Comparison of ENCODE assay signal across 14 mouse cellular contexts in the genomic region with DNA sequence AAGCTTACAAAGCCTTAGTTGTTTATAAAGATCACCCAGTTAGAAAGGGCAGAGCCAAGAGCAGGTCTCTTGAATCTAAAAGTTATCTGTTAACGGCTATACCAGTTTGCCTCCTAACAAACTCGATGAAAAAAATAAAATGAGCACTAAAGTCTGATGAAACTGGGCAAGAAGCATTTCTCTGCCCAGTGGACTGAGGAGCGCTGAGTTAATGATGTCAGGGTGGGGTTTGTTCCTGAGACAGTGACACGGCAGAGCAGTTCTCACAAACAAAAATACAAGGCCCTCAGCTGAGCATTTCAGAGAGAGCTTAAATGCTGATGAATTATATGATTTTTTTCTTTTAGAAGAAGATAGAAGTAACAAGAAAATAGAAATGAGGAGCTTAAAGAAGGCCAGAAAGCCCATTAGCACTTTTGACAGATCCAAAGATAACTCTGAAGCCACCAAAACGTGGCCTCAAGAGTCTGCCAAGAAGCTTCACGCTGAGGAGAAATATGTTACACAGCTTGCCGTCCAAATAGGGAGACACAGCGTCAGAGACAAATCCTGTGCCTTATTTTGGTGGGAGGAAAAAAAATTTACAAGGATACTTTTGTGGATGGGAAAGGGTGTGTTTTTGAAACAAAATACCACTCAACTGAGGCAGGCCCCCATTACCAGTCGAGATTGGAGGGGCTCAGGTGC.
DNase-seq lines count a peak whose midpoint lies in the region; ATAC-seq and TF ChIP-seq lines count a peak whose summit lies in the region.
"Had no signal": no experiment of that assay in that cellular context is flagged by ENCODE, and none has a peak within 500 bp of the region (broad histone marks: within the 10 kb centered on the region; RNA-seq: fewer than 3 reads in every experiment).

No protein-coding gene starts in this region.

- H3K4me3 ChIP-seq in layer of hippocampus, adult 2 months, result no peak overlapping the region
- H3K4me3 ChIP-seq: embryonic facial prominence, embryonic 12.5 days; midbrain, embryonic 12.5 days had no signal

- peak overlapping the region; percentile 43 for H3K27ac ChIP-seq in layer of hippocampus, adult 2 months
- H3K27ac ChIP-seq: embryonic facial prominence, embryonic 12.5 days; midbrain, embryonic 12.5 days had no signal

- TF ChIP-seq CTCF in layer of hippocampus, adult 2 months (conservative IDR thresholded peaks at IDR 0.05), result no peak

- intact Hi-C loops in left cerebral cortex, postnatal 36 days (cut with DNase I), result no loop called here

- ATAC-seq in cerebellum, adult (ENCODE audit: insufficient number of reproducible peaks, low FRiP score, low TSS enrichment), result peak; percentile 61; the same call in 1 of the 2 replicates
- ATAC-seq in inflammation-experienced regulatory T-cells, adult 6 months, result no peak
- ATAC-seq: intestine, embryonic 16.5 days; lung, postnatal 0 days had no signal

- no peak for DNase-seq in cerebellum, postnatal 4 days (ENCODE audit: low spot score in 2 of 2)
- DNase-seq in layer of hippocampus, adult 2 months (ENCODE audit: low spot score in 2 of 2), result peak in 1 of 2 experiments; percentile 32
- no peak for DNase-seq in layer of hippocampus, adult 8-10 months (ENCODE audit: low spot score in 2 of 2)
- DNase-seq in cerebellum, adult 9-11 months, result peak; percentile 82
- peak; percentile 33 to 46 for DNase-seq in left cerebral cortex, postnatal 36 days (ENCODE audit: low spot score in 2 of 2)
- DNase-seq in thymus, postnatal 4 days, result no peak
- DNase-seq: liver; retina, postnatal 1 day had no signal

Comparison
In these comparisons a context has a peak if more than half of its experiments do, and no peak if none do; other contexts are left out.
1. DNase-seq: peak in cerebellum, adult 9-11 months (single experiment) and left cerebral cortex, postnatal 36 days (2 of 2); none in cerebellum, postnatal 4 days (0 of 2), layer of hippocampus, adult 8-10 months (0 of 2) and thymus, postnatal 4 days (single experiment).